Mouse (Mus musculus) midbrain, embryonic 11.5 days (tissue): ENCODE measurements around the gene Arrdc5. TPM values are rescaled to one million over a fixed set of nuclear protein-coding genes. Genes with fewer than 3 reads are reported as not detected.

Experiments
- ATAC-seq: fragments of 200-750 bp; cut with Nextera tagmentation; 2 replicates; pipeline ENCODE4 v1.8.0; 2017; ENCODE audit warnings: moderate TSS enrichment, moderate library complexity; ENCODE audit not compliant: low FRiP score
- DNase-seq: peaks from one replicate; pipeline ENCODE4 v3.0.0; 2015; ENCODE audit warnings: low spot score; ENCODE audit errors: missing footprints
- H3K27ac ChIP-seq: fragments of 300-500 bp; sonication (generic); 2 replicates; pipeline ENCODE4 v1.5.1; 2014; ENCODE audit warnings: low read depth, low read length
- H3K27me3 ChIP-seq: fragments of 300-500 bp; sonication (generic); 2 replicates; pipeline ENCODE4 v1.6.1; 2014; ENCODE audit warnings: mild to moderate bottlenecking, low read length, moderate library complexity, mixed read lengths; ENCODE audit not compliant: control insufficient read depth, insufficient read depth
- H3K36me3 ChIP-seq: fragments of 300-500 bp; sonication (generic); 2 replicates; pipeline ENCODE4 v1.6.1; 2014; ENCODE audit warnings: mild to moderate bottlenecking, low read length, moderate library complexity, mixed read lengths; ENCODE audit not compliant: control insufficient read depth, insufficient read depth
- H3K4me1 ChIP-seq: fragments of 300-500 bp; sonication (generic); 2 replicates; pipeline ENCODE4 v1.6.1; 2014; ENCODE audit warnings: low read length; ENCODE audit not compliant: control insufficient read depth, insufficient read depth
- H3K4me2 ChIP-seq: fragments of 300-500 bp; sonication (generic); 2 replicates; pipeline ENCODE4 v1.6.1; 2014; ENCODE audit warnings: mild to moderate bottlenecking, moderate library complexity
- H3K4me3 ChIP-seq: fragments of 300-500 bp; sonication (generic); 2 replicates; pipeline ENCODE4 v1.5.1; 2014; ENCODE audit warnings: low read depth, low read length
- H3K9ac ChIP-seq: fragments of 300-500 bp; sonication (generic); 2 replicates; pipeline ENCODE4 v1.6.1; 2014; ENCODE audit warnings: low read length
- H3K9me3 ChIP-seq: fragments of 300-500 bp; sonication (generic); 2 replicates; pipeline ENCODE4 v1.6.1; 2016; ENCODE audit warnings: low read length; ENCODE audit not compliant: control insufficient read depth
- WGBS: fragments of 180-500 bp; shearing (Covaris S2); extraction: QIAGEN DNeasy Blood & Tissue Kit; methylation state at CpG from one replicate; pipeline ENCODE4 v1.1.7; 2014; 5-methylcytosine and 5-hydroxymethylcytosine counted together
- polyA plus RNA-seq: library from polyadenylated mRNA; unstranded; fragments of >200 nt; fragmentation: Nextera tagmentation; extraction: Ambion mirVana; gene quantifications from 2 replicates; pipeline ENCODE4 v1.2.1, GENCODE M21; 2014

The Arrdc5 gene
- polyA plus RNA-seq, 1 experiment from 2014 or later, result not detected

DNA sequence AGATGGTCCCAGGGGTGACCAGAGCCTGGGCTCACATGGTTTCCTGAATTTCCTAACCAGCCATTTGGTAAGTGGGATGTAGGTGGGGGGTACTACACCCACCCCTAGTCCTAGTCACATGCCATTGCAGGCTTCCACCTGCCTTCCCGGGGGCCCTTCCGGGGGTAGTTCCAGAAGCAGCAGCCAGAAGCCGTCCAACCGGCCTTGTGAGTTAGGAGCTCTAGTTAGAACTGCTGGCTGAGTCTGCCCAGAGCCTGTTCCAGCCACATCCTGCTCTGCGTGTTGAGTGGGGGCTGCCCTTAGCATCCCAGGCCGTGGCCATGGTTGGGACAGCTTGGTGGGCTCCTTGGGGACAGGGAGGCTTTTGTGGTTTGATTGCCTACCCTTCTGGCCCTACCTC, 8.0 kb upstream of the Arrdc5 start:
- WGBS, result 84% methylated on average over 6 of the region's 6 CpGs
- ATAC-seq, result no peak
- Histone ChIP-seq H3K27ac (no peak overlapping the region), H3K36me3 (peaks cover 39% of the 10 kb centered on the region), H3K4me1 (peaks cover 27% of the 10 kb centered on the region), H3K9me3 (no peaks in the 10 kb centered on the region), H3K27me3 (no peaks in the 10 kb centered on the region), H3K9ac (no peak overlapping the region), H3K4me2 (no peak overlapping the region), H3K4me3 (no peak overlapping the region)
- DNase-seq, result no peak

DNA sequence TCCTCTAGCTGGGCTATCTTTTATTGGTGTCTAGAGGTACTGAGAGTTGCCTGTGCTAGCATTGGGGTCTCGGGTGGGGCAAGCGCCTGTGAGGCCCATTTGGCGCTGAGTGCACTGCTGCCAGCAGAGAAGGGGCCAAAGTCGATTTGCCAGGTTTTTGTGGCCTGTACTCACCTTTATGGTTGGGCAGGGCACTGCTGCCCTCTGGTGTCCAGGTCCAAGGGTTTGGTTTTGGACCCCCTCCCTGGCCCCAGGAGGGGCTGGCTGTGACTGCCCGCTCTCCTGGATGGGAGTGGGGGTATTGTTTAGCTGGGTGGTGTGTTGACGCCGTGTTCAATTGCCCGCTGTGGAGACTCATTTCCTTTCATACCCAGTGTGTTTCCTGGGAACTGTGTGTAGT, 5.7 kb upstream of the Arrdc5 start:
- Histone ChIP-seq H3K27ac (peak overlapping the region; percentile 11; the same call in 1 of the 2 replicates), H3K4me1 (peaks cover 35% of the 10 kb centered on the region)

DNA sequence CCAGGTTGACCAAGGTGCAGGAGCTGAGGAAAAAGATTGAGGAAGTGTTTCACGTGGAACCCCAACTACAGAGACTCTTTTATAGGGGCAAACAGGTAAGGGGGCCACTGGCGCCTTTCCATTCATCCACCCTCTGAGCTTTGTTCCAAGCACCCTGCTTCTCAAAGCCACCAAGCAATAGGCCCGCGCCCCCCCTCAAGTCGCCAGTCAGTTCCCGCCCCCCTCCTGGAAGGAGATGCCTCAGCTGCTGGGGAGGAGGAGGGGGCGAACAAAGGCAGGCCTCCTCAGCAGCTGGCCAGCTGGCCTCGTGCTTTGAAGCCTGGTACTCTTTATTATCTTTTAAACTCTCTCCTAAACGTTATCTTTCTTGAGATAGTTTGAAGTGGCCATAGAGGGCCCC, 5.1 kb upstream of the Arrdc5 start:
- Histone ChIP-seq H3K36me3 (peaks cover 20% of the 10 kb centered on the region), H3K27me3 (no peaks in the 10 kb centered on the region), H3K4me2 (peak overlapping the region; percentile 98), H3K4me3 (peak overlapping the region; percentile 81), H3K4me1 (peaks cover 35% of the 10 kb centered on the region), H3K9ac (peak overlapping the region; percentile 90), H3K27ac (peak overlapping the region; percentile 40; the same call in 1 of the 2 replicates), H3K9me3 (no peaks in the 10 kb centered on the region)
- 32% methylated on average over 9 of the region's 9 CpGs for WGBS
- DNase-seq, result no peak
- ATAC-seq, result no peak

More for the DNA sequence above, 5.7 kb upstream of the Arrdc5 start:
- Histone ChIP-seq H3K4me2 (peak overlapping the region; percentile 98), H3K36me3 (peaks cover 26% of the 10 kb centered on the region), H3K9me3 (no peaks in the 10 kb centered on the region), H3K27me3 (no peaks in the 10 kb centered on the region), H3K9ac (peak overlapping the region; percentile 90), H3K4me3 (peak overlapping the region; percentile 81; the same call in 1 of the 2 replicates)
- DNase-seq, result no peak
- ATAC-seq, result no peak
- WGBS, result 71% methylated on average over 8 of the region's 8 CpGs

DNA sequence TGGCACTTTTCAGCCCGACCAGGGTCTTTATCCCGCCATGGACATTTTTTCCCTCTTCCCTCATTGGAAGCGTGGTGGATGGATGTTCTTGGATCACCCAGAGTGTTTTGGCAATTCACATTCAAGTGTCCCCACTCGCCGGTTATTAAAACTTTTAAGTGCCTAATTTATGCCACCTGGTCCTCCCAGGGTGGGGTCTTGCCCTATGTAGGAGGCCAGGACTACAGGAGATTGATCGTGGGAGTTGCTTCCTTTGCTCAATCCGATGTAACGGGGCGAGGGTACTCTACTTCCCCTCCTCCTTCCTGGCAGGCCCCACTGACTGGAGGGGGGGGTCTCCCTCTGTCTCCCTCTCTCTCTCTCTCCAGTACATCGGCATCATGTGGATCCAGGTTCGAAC, 4.6 kb upstream of the Arrdc5 start:
- peak; percentile 88 for DNase-seq
- Histone ChIP-seq H3K4me3 (peak overlapping the region; percentile 81), H3K4me1 (peaks cover 35% of the 10 kb centered on the region), H3K27ac (no peak overlapping the region), H3K9me3 (no peaks in the 10 kb centered on the region), H3K4me2 (peak overlapping the region; percentile 98), H3K9ac (peak overlapping the region; percentile 90), H3K27me3 (no peaks in the 10 kb centered on the region), H3K36me3 (peaks cover 18% of the 10 kb centered on the region)
- 13% methylated on average over 11 of the region's 11 CpGs for WGBS
- no peak for ATAC-seq

DNA sequence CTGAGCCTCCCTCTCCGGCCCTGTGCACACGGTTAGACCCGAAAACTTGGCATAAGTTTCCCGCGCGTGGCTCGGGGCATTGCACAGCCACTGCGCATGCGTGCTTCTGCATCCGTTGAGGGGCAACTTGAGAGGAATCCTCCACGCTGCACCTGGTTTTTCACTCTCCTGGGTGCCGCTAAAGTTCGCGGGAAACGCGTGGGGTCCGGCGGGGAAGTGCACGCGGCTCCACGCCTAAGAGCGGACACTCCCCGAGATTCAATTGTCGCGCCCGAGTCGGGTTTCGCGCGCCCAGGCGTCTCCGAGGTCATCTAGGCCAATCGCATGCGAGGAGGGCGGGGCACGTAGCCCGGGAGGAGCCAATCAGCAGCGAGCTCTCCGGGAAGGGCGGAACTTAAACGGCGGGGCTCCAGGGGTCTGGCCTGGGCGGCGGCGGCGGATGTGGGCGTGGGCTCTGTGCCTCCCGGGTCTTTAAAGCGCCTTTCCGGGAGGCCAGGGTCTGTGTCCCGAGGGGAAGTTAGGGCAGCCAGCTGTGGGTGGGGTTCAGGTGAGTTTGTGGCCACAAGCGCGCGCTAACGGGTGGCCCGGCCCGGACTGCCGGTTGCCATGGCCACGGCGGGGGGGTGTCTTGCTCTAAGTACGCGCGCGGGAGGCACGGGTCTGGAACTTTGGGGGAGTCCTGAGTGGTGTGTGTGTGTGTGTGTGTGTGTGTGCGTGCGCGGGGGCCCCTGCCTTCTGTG, 3.9 kb upstream of the Arrdc5 start:
- DNase-seq, result peak; percentile 100
- ATAC-seq, result peak; percentile 91
- Histone ChIP-seq H3K9ac (peak overlapping the region; percentile 90), H3K4me3 (peak overlapping the region; percentile 81), H3K4me1 (peaks cover 35% of the 10 kb centered on the region), H3K9me3 (no peaks in the 10 kb centered on the region), H3K27me3 (no peaks in the 10 kb centered on the region), H3K4me2 (peak overlapping the region; percentile 98), H3K27ac (peak overlapping the region; percentile 85), H3K36me3 (peaks cover 15% of the 10 kb centered on the region)
- WGBS, result under 1% methylated on average over 68 of the region's 68 CpGs

DNA sequence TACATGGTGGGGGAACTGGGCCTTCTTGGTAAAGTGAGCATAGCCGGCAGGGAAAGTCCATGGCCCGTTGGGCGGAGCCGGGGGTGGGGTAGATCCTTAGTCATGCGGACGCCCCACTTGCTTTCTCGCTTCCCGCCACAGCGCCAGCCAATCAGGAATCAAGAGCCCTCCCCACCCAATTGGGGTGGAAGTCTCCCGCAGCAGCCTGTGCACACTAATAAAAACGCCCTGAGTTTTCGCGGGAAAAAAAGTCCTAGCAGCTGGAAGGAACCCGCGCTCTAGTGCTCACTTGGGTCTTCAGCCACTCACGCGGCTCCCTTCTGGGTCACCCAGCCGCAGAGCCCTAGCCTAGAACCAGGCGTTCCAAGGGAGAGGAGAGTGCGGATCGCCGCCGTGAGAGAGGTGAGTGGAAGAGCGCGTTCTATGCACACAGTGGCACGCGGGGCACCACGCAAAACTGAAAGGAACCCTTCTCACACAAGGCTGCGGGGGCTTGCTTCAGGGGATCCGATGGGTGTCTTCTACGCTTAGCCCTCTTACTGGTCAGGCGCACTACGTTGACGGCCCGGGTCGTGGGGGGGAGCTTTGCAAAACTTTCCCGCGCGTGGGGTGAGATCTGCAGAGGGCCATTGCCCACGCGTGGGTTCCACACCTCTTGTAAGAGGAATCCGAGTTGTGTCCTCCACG, 3.2 kb upstream of the Arrdc5 start, which contains the start of gene Uhrf1:
Gene Uhrf1 (plus strand): TSS at position 162 of the 687 bp plus-strand sequence.
- H3K27ac ChIP-seq, result peak within 1 kb of the TSS; percentile 85
- ATAC-seq (peak; percentile 80), DNase-seq (peak; percentile 98)
- H3K27me3 ChIP-seq, result no peaks in the 10 kb centered on the region
- H3K36me3 ChIP-seq, result peaks cover 11% of the 10 kb centered on the region
- H3K4me3 ChIP-seq, result peak within 1 kb of the TSS; percentile 81
- WGBS, result under 1% methylated on average over 43 of the region's 43 CpGs
- peak within 1 kb of the TSS; percentile 90 for H3K9ac ChIP-seq
- no peaks in the 10 kb centered on the region for H3K9me3 ChIP-seq
- peak within 1 kb of the TSS; percentile 98 for H3K4me2 ChIP-seq
- peaks cover 35% of the 10 kb centered on the region for H3K4me1 ChIP-seq

DNA sequence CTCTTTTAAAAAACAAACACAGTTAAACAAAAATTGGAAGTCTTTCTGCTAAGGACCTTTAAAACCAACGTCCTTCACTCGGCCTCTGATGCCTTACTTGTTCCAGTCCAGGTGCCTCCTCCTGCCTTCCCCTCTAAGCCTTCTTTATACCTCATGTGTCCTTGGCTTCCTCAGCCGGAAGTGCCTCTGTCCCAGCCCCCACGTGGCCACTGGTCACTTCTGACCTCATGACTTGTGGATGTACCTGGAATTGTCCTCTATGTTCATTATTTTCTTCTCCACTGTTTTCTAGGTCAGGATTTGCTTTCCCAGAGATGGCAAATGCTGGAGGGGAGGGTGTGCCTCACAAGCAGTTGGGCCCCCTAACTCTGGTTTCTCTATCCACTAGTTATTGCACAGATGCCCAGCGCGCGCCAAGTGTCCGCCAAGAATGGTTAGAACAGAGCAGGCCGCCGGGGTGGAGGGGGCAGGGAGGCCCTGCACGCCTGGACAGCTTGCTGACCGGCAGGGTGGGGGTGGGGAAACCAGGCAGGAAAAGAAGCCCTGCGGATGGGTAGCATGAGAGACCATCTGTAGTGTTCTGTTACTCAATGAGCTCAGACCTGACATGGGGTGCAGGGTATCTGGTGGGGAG, 2.4 kb upstream of the Arrdc5 start:
- DNase-seq, result peak; percentile 92

DNA sequence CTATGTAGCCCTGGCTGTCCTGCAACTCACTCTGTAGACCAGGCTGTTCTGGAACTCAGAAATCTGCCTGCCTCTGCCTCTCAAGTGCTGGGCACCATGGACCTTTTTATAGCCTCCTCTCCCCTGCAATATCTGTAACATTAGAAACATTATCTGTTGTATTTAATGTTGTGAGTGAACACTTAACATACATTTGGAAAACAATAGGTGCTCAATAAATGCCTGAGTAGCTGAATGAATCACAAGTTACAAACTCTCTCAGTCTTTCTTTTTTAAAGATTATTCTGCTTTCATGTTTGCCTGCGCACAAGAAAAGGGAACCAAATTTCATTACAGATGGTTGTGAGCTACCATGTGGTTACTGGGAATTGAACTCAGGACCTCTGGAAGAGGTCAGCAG, 1.8 kb downstream of the Arrdc5 start:
- H3K36me3 ChIP-seq, result no peaks in the 10 kb centered on the region
- DNase-seq (no peak), ATAC-seq (no peak)
- no peak overlapping the region for H3K4me3 ChIP-seq
- no peaks in the 10 kb centered on the region for H3K9me3 ChIP-seq
- H3K27me3 ChIP-seq, result no peaks in the 10 kb centered on the region
- no peak overlapping the region for H3K27ac ChIP-seq
- no peak overlapping the region for H3K9ac ChIP-seq
- 97% methylated on average over 1 of the region's 1 CpGs for WGBS
- H3K4me1 ChIP-seq, result peaks cover 10% of the 10 kb centered on the region
- no peak overlapping the region for H3K4me2 ChIP-seq

More for the DNA sequence above, 2.4 kb upstream of the Arrdc5 start:
- H3K27ac ChIP-seq, result peak overlapping the region; percentile 71
- peak; percentile 53 for ATAC-seq
- no peaks in the 10 kb centered on the region for H3K9me3 ChIP-seq
- no peaks in the 10 kb centered on the region for H3K27me3 ChIP-seq
- peaks cover 8% of the 10 kb centered on the region for H3K36me3 ChIP-seq
- H3K9ac ChIP-seq, result peak overlapping the region; percentile 50
- H3K4me2 ChIP-seq, result peak overlapping the region; percentile 98
- peak overlapping the region; percentile 81; the same call in 1 of the 2 replicates for H3K4me3 ChIP-seq
- H3K4me1 ChIP-seq, result peaks cover 33% of the 10 kb centered on the region
- 19% methylated on average over 13 of the region's 13 CpGs for WGBS
